Mouse (Mus musculus) heart, adult 2 months (tissue): ENCODE data around the gene Ppp1cb.

Experiments used
- CTCF ChIP-seq: fragments of 200-600 bp; IDR thresholded peaks from 2 replicates; pipeline ENCODE4 v1.8.1; 2022; ENCODE audit warnings: antibody characterized with exemption, mild to moderate bottlenecking, moderate library complexity
- POLR2A ChIP-seq: fragments of 200-500 bp; IDR thresholded peaks from 2 replicates; pipeline ENCODE4 v1.6.1; 2011; ENCODE audit warnings: mild to moderate bottlenecking, low read depth, low read length, control low read depth; ENCODE audit not compliant: insufficient read depth

- TF ChIP-seq POLR2A (no peak), CTCF (no peak)
These were observed 45.6 kb upstream of the Ppp1cb start for GRCm38 (mm10) chr5:32413083-32413482.
